Mouse (Mus musculus) skeletal muscle tissue, adult 2 months (tissue): ENCODE measurements around the gene Zfp119a.
"Not testable (repeated sequence)": the region's sequence is repeated elsewhere in the genome, so short reads cannot be mapped to it uniquely, and the experiment has no call there.

Source experiments
- DNase-seq: peaks from one replicate; pipeline ENCODE4 v3.0.0-alpha.2; 2012; ENCODE audit warnings: low read depth, low spot score

Zfp119a gene

DNA sequence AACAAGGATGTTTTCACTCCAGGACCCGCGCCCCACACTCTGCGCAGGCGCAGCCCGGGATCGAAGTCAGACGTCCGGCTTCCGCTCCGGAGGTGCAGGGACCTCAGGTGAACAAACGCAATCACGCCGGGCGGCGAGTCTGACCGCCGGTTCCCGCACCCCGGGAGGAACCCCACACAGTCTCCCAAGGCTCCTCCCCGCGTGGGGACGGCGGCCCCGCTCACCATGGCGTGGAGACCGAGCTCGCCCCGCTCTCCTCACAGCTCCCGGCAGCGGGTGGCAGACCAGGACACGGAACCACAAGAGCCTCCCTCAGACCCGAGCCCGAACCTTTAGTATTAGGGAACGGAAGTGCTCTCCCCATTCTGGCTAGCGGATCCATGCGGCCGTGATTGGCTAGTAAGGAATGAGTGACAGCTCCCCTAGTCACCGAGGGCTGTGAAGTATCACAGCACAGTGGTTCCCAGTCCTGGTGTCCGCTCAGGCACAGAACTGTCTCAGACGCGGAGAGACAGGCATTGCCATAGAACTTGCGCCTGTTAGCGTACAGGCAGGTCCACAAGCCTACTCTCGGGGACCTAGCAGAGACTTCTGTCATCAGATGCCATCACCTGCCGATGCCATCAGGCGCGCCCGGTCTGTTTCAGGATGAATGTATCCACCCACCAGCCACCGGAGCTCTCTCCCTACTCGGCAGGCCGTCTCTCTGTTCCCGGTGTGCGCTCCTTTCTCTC, at the start of gene Zfp119a:
TSS of gene Zfp119a (minus strand) at position 295 of the 734 bp plus-strand sequence.
- DNase-seq: peak; percentile 86

DNA sequence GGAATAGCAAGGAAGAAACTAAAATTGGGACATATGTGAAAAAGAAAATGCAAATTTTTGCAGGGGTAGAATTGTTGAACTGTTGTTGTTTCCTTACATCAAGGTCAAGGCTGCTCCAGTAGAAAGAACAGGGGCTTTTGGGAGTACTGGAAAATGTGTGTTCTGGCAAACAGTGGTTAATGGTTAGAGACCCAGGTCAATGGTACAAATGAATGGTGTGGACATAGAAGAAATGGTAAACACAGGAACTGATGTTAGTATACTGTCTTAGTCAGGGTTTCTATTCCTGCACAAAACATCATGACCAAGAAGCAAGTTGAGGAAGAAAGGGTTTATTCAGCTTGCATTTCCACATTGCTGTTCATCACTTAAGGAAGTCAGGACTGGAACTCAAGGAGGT, 27.9 kb upstream of the Zfp119a start:
- DNase-seq: no peak

DNA sequence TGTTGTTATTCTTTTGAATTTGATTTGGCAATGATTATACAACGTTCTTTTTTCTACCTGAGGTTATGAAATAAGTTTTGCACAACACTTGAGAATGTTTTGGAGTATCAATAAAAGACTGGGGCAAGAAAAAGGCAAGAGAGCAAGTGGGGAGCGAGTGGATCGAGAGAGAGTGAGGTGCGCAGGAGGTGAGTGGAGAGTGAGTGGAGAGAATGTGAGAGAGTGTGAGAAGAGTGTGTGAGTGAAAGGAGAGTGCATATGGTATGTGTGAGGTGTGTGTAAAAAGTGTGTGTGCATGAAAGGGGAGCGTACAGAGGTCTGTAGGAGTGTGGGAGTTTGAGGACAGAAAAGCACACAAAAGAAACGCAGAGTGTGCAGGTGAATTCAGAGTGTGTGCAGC, 25.4 kb upstream of the Zfp119a start:
- DNase-seq: no peak

DNA sequence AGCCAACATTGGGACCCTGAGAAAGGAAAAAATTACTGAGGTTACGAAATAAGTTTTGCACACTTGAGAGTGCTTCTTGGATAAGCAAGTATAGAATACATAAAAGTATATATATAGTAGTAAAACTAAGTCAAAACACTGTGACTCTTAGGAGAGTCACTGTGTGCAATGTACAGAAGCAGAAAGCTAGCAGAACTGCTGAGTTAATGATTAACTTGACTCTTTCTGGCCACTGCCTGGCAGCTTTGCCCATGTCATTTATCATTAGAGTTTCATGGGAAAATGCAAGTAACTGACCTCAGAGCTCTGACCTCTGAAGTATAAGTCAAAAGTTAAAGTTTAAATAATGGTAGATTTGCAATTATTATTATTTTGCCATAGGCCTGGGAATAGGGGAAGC, 25.0 kb upstream of the Zfp119a start:
- DNase-seq: no peak

DNA sequence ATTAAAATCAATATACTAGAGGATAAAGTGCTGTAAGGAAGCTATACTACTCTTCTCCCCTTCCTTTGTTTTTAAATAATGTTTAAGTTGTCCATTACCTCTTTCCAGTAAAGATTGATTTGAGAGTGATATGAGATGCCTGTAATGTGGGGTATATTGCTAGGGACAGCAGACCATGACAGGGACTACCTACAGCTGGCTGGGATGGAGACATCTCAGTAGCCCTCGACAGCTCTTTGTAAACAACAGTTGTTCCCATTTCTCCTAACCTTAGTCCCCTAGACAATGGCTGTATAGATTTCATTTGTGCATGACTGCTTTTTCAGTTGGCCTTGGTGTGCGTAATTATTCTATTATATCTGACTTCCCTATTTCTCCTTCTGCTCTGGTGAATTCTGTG, 24.4 kb upstream of the Zfp119a start:
- DNase-seq: no peak

DNA sequence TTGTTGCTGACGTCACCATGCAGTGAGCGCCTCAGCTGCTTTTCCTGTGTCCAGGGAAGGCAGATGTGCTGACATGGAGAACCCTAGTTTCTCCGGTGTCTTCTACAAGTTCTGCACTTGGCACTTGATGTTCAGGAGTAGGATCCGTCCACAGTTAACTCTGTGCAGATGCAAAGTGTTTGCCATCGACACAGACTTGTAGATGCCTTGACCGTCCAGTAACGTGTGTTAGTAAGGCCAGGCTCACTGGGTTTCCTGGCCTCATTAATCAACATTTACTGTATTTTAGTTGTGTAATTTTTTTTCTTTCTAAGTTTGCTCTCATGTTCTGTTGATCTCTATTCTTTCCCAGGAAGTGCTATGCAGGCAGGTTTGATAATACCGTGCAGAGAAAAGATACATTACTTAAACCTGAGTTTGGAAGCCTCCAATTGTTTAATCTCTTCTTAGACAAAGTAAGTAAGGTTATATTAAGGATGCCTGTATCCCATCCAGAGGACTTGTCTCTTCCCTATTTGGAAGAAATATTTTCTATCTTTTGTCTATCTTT, 13.8 kb upstream of the Zfp119a start:
- not testable (repeated sequence) for DNase-seq

DNA sequence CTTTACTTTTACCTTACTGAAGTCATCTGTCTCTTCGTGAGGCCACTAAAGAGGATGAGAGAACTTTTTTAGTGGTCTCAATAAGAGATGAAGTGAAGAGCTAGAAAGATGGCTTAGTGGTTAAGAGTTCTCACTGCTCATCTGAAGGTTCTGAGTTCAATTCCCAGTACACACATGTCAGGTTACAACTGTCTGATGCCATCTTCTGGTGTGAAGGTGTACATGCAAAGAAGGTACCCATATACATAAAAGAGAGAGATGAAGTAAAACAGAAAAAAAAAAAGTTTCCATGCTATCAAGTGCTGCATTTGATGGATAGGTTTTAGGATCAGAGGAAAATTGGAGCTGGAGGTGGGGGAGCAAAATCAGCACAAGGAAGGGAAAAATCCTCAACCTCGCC, 6.2 kb upstream of the Zfp119a start:
- DNase-seq: no peak

DNA sequence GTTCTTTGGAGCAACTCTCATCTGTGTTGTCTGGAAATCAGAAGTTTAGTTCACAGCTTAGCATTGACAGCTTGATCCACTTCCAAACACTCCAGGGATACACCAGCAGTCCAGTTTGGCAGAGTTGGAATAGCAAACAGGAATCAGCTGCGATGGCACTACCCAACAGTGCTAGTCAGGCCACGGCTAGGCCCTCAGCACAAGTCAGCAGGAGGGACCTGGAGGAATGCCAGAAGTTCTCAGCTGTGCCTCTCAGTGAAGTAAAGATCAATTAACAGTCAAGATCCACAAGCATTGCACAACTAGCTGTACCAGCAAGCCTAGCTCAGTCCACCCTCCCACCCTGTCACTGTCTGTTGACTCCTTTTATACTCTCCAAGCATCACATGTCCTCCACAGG, 4.9 kb upstream of the Zfp119a start:
- no peak for DNase-seq

DNA sequence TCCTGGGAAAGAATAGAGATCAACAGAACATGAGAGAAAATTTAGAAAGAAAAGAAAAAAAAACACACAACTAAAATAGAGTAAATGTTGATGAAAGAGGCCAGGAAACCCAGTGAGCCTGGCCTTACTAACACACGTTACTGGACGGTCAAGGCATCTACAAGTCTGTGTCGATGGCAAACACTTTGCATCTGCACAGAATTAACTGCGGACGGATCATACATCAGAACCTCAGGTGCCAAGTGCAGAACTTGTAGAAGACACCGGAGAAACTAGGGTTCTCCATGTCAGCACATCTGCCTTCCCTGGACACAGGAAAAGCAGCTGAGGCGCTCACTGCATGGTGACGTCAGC, 471 bp downstream of the Zfp119a start:
- not testable (repeated sequence) for DNase-seq

DNA sequence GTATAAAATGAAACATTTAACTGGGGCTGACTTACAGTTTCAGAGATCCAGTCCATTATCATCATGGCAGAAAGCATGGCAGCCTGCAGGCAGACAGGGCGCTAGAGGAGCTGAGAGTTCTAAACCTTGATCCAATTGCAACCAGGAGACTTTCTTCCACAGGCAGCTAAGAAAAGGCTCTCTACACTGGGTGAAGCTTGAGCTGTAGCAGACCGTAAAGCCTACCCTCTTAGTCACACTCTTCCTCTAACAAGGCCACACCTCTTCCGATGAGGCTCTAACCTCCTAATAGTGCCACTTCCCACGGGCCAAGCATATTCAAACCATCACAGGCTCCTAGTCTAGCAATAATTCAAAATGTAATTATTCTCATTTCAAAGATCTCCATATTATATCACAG, 1.5 kb downstream of the Zfp119a start:
- no peak for DNase-seq

DNA sequence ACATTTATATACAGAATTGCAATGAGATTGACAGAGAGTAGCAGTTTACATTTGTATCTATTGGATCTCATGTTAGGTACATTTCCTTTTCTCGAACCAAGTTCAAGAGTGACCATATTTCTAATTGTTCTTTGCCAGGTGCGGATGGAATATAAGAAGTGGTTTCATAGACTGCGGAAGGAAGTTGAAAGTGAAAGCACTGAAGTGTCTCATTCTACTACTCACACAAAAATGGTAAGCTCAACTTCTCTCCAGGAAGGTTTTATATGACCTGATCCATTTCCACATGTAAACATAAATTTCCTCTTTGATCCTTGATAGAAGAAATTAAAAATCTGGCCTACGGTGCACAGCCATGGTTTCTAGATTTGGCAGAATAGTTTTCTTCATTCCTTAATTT, 35.7 kb downstream of the Zfp119a start:
- DNase-seq: no peak

DNA sequence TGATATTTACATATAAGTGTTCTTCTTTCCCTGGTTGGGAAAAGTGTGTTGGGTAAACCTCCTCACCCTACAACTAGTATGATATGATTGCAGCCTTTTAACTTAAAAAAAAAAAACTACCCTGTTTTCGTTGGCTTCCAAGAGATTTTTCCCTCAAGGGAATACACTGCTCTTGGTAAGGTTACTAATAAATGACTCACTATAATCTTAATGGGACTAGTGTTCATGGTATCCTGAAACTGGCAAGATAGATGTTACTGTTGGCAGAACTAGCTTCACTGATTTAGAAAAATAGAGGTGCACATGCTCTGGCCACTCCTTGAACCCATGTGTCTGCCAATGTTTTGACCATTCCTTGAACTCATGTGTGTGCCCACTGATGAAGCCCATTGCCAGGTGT, 57.2 kb downstream of the Zfp119a start:
- no peak for DNase-seq

DNA sequence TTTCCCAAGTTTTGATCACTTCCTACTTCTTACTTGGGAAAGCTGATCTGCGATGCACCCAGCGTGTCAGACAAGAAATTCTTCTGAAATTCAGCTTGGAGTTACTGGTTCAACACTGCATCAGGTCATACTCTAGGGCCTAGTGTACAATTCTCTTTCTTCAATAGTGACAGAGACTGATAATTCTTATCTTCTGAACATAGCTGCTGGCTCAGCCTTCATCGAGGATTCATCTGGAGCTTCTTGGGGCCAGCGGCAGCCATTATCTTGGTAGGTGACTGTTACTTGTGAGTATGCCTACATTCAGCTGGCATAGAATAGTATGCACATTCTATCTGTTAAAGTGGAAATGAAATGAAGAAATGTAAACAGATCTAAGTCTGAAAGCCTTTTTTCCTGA, 61.9 kb downstream of the Zfp119a start:
- no peak for DNase-seq
